Comparison of ENCODE assay signal across 7 mouse cellular contexts in genomic region chr8:47411994-47412695, GRCm38 (mm10). TPM values are rescaled to one million over a fixed set of nuclear protein-coding genes. Genes with fewer than 3 reads are reported as not detected.
DNase-seq lines count a peak whose midpoint lies in the region; ATAC-seq lines count a peak whose summit lies in the region.

No protein-coding gene starts in this region.

- intact Hi-C loops in heart, postnatal 25 days (cut with DNase I): loop anchor here (5.0 to 10.0 kb wide), 4 partner anchors 35 to 263 kb away; partner anchors contain the start of gene Ing2

- H3K36me3 ChIP-seq in limb, embryonic 12.5 days: no peaks in the 10 kb centered on the region
- no peaks in the 10 kb centered on the region for H3K36me3 ChIP-seq in midbrain, embryonic 16.5 days (ENCODE audit: control insufficient read depth, insufficient read depth, low read length)

- no peak overlapping the region for H3K27ac ChIP-seq in brown adipose tissue, adult 24 weeks (replicated peaks; ENCODE audit: low read depth, low read length)
- no peak overlapping the region for H3K27ac ChIP-seq in limb, embryonic 12.5 days
- no peak overlapping the region for H3K27ac ChIP-seq in midbrain, embryonic 16.5 days (ENCODE audit: low read length)

- DNase-seq in Muller cell, postnatal 12 days (ENCODE audit: inconsistent ontology term): peak; percentile 7
- peak; percentile 3 for DNase-seq in heart, postnatal 25 days (ENCODE audit: low spot score)
- DNase-seq in cerebellum, adult 9-10 months: no peak

- peaks cover 85% of the 10 kb centered on the region for H3K27me3 ChIP-seq in limb, embryonic 12.5 days
- peaks cover 46% of the 10 kb centered on the region for H3K27me3 ChIP-seq in midbrain, embryonic 16.5 days (ENCODE audit: control insufficient read depth, insufficient read depth, low read depth, low read length)

- WGBS in limb, embryonic 12.5 days: under 1% methylated on average over 43 of the region's 43 CpGs
- WGBS in midbrain, embryonic 16.5 days: under 1% methylated on average over 42 of the region's 43 CpGs

- H3K4me1 ChIP-seq in brown adipose tissue, adult 24 weeks (ENCODE audit: control insufficient read depth, insufficient read depth, insufficient read length, low read length): peaks cover 5% of the 10 kb centered on the region
- peaks cover 33% of the 10 kb centered on the region for H3K4me1 ChIP-seq in limb, embryonic 12.5 days (replicated peaks)
- peaks cover 18% of the 10 kb centered on the region for H3K4me1 ChIP-seq in midbrain, embryonic 16.5 days (ENCODE audit: control insufficient read depth, insufficient read depth, low read length)

- no peak for ATAC-seq in limb, embryonic 12.5 days (ENCODE audit: insufficient number of reproducible peaks, insufficient read depth, low FRiP score, low TSS enrichment, low read depth)
- no peak; the same call in 1 of the 2 replicates for ATAC-seq in midbrain, embryonic 16.5 days
- ATAC-seq in cerebellum, adult (ENCODE audit: insufficient number of reproducible peaks, low FRiP score, low TSS enrichment): no peak

- no peaks in the 10 kb centered on the region for H3K9me3 ChIP-seq in limb, embryonic 12.5 days
- H3K9me3 ChIP-seq in midbrain, embryonic 16.5 days (replicated peaks; ENCODE audit: control insufficient read depth, low read length, poor library complexity, severe bottlenecking): no peaks in the 10 kb centered on the region

- peak overlapping the region; percentile 72 for H3K4me3 ChIP-seq in brown adipose tissue, adult 24 weeks (ENCODE audit: insufficient read depth, low read depth, low read length)
- H3K4me3 ChIP-seq in limb, embryonic 12.5 days (replicated peaks): peak overlapping the region; percentile 70
- H3K4me3 ChIP-seq in midbrain, embryonic 16.5 days (ENCODE audit: low read depth, low read length): peak overlapping the region; percentile 63

- peak overlapping the region; percentile 96 for H3K4me2 ChIP-seq in limb, embryonic 12.5 days
- peak overlapping the region; percentile 99 for H3K4me2 ChIP-seq in midbrain, embryonic 16.5 days (ENCODE audit: low read length)

- H3K9ac ChIP-seq in limb, embryonic 12.5 days (replicated peaks): peak overlapping the region; percentile 64
- peak overlapping the region; percentile 60 for H3K9ac ChIP-seq in midbrain, embryonic 16.5 days (ENCODE audit: low read depth, low read length)

RNA-seq across cellular contexts. Expression of gene Stox2, which starts 34.0 kb away (rescaled TPM):
- 4.0 and 6.5 TPM in 2 replicates for polyA plus RNA-seq in brown adipose tissue, adult 24 weeks (2012; ENCODE audit: insufficient read depth, insufficient read length, missing spikeins)
- 10 to 100 TPM; 12.3 to 13.8 TPM for total RNA-seq in heart, postnatal 25 days (2021)
- polyA plus RNA-seq in limb, embryonic 12.5 days (2016; fragmentation: Nextera tagmentation; extraction: Ambion mirVana): 24.5 and 25.0 TPM in 2 replicates
- polyA plus RNA-seq in midbrain, embryonic 16.5 days (2015; fragmentation: Nextera tagmentation; extraction: Ambion mirVana): 37.8 and 38.0 TPM in 2 replicates
